Mouse (Mus musculus) midbrain, embryonic 16.5 days (tissue): ENCODE measurements around the gene Myo18a. TPM values are rescaled to one million over a fixed set of nuclear protein-coding genes. Genes with fewer than 3 reads are reported as not detected.

Experiments
- ATAC-seq: fragments of 200-750 bp; cut with Nextera tagmentation; 2 replicates; pipeline ENCODE4 v1.8.0; 2017; ENCODE audit warnings: moderate TSS enrichment
- H3K27ac ChIP-seq: fragments of 300-500 bp; sonication (generic); 2 replicates; pipeline ENCODE4 v1.5.1; 2014; ENCODE audit warnings: mild to moderate bottlenecking, low read length, mixed read lengths
- H3K27me3 ChIP-seq: fragments of 300-500 bp; sonication (generic); 2 replicates; pipeline ENCODE4 v1.6.1; 2014; ENCODE audit warnings: low read depth, low read length, mixed read lengths; ENCODE audit not compliant: control insufficient read depth, insufficient read depth
- H3K36me3 ChIP-seq: fragments of 300-500 bp; sonication (generic); 2 replicates; pipeline ENCODE4 v1.6.1; 2014; ENCODE audit warnings: mild to moderate bottlenecking, low read length, moderate library complexity, mixed read lengths; ENCODE audit not compliant: control insufficient read depth, insufficient read depth
- H3K4me1 ChIP-seq: fragments of 300-500 bp; sonication (generic); 2 replicates; pipeline ENCODE4 v1.6.1; 2014; ENCODE audit warnings: mild to moderate bottlenecking, low read length, mixed read lengths; ENCODE audit not compliant: control insufficient read depth, insufficient read depth
- H3K4me2 ChIP-seq: fragments of 300-500 bp; sonication (generic); 2 replicates; pipeline ENCODE4 v1.6.1; 2014; ENCODE audit warnings: mild to moderate bottlenecking, low read length, mixed read lengths
- H3K4me3 ChIP-seq: fragments of 300-500 bp; sonication (generic); 2 replicates; pipeline ENCODE4 v1.5.1; 2014; ENCODE audit warnings: low read depth, mild to moderate bottlenecking, low read length, moderate library complexity, mixed read lengths
- H3K9ac ChIP-seq: fragments of 300-500 bp; sonication (generic); 2 replicates; pipeline ENCODE4 v1.6.1; 2014; ENCODE audit warnings: low read depth, low read length, mixed read lengths
- H3K9me3 ChIP-seq: fragments of 300-500 bp; sonication (generic); replicated peaks from 2 replicates; pipeline ENCODE4 v1.6.1; 2014; ENCODE audit warnings: mild to moderate bottlenecking, low read length, mixed read lengths; ENCODE audit not compliant: control insufficient read depth, poor library complexity, severe bottlenecking
- WGBS: fragments of 180-500 bp; shearing (Covaris S2); extraction: QIAGEN DNeasy Blood & Tissue Kit; methylation state at CpG from one replicate; pipeline ENCODE4 v1.1.7; 2014; 5-methylcytosine and 5-hydroxymethylcytosine counted together
- polyA plus RNA-seq: library from polyadenylated mRNA; unstranded; fragments of >200 nt; fragmentation: Nextera tagmentation; extraction: Ambion mirVana; gene quantifications from 2 replicates; pipeline ENCODE4 v1.2.1, GENCODE M21; 2015

Myo18a gene
- polyA plus RNA-seq, 1 experiment from 2014 or later: 46.8 TPM

DNA sequence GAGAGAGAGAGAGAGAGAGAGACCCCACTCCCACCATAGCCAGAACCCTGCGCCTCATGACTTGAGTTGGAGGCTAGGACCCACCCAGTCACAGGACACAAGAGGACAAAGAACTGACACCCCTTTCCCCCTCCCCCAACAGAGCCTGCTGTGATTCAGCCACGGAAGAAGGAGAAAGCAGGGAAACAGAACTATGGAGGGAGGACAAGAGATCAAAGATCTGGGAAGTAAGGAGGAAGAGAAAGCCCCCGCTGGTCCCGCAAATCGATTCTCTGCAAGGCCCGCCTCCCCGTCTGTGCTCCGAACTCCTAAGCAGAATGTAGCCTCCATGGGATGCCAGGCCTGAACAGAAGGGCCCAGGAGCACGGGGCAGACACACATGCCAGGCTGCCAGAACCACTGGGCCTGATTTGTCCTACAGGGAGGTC lies 143.7 kb downstream of the Myo18a start:
- H3K9me3 ChIP-seq: no peaks in the 10 kb centered on the region
- H3K36me3 ChIP-seq: no peaks in the 10 kb centered on the region
- H3K4me2 ChIP-seq: peak overlapping the region; percentile 39; the same call in 1 of the 2 replicates
- H3K27ac ChIP-seq: peak overlapping the region; percentile 73
- peak; percentile 25; the same call in 1 of the 2 replicates for ATAC-seq
- 1% methylated on average over 9 of the region's 9 CpGs for WGBS
- no peak overlapping the region for H3K9ac ChIP-seq
- no peaks in the 10 kb centered on the region for H3K27me3 ChIP-seq
- H3K4me1 ChIP-seq: peaks cover 38% of the 10 kb centered on the region
- H3K4me3 ChIP-seq: no peak overlapping the region

- WGBS: 85% methylated on average over 4 of the region's 4 CpGs
Observed at GRCm38 (mm10) chr11:77908468-77908867, 145.4 kb downstream of the Myo18a start.

DNA sequence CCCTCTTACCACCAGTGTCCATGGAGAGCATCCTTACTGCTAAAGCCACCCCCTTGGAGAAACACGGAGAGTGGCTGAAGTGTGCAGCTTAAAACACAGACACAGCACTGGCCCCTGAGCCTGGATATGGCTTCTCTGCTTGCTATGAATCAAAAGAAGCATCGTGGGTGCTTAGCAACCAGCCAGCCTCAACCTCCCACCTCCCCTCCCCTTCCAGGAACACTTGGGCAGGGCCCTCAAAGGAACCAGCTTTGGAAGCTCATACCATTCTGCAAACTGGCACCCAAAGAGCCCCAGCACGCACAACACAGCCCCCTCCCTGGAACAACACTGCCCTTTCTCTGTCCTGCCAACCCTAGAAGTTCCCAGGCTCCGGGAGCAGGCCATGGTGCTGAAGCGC lies 146.3 kb downstream of the Myo18a start:
- H3K4me2 ChIP-seq: no peak overlapping the region
- no peaks in the 10 kb centered on the region for H3K27me3 ChIP-seq
- no peak overlapping the region for H3K4me3 ChIP-seq
- H3K9me3 ChIP-seq: no peaks in the 10 kb centered on the region
- WGBS: 15% methylated on average over 5 of the region's 5 CpGs
- no peak overlapping the region for H3K9ac ChIP-seq
- peaks cover 33% of the 10 kb centered on the region for H3K4me1 ChIP-seq
- H3K36me3 ChIP-seq: no peaks in the 10 kb centered on the region
- peak overlapping the region; percentile 19; the same call in 1 of the 2 replicates for H3K27ac ChIP-seq
- 0 out of 2 replicates have a peak, but pooled peaks have one; percentile 13 for ATAC-seq

More at GRCm38 (mm10) chr11:77908468-77908867, 145.4 kb downstream of the Myo18a start:
- Histone ChIP-seq H3K9ac (no peak overlapping the region), H3K27me3 (no peaks in the 10 kb centered on the region), H3K4me2 (no peak overlapping the region), H3K36me3 (no peaks in the 10 kb centered on the region), H3K4me1 (peaks cover 34% of the 10 kb centered on the region), H3K9me3 (no peaks in the 10 kb centered on the region), H3K27ac (no peak overlapping the region), H3K4me3 (no peak overlapping the region)
- ATAC-seq: no peak

- Histone ChIP-seq H3K27me3 (no peaks in the 10 kb centered on the region), H3K9ac (no peak overlapping the region), H3K4me1 (peaks cover 37% of the 10 kb centered on the region), H3K36me3 (no peaks in the 10 kb centered on the region), H3K4me2 (no peak overlapping the region), H3K4me3 (no peak overlapping the region), H3K9me3 (no peaks in the 10 kb centered on the region), H3K27ac (peak overlapping the region; percentile 22; the same call in 1 of the 2 replicates)
- 0 out of 2 replicates have a peak, but pooled peaks have one; percentile 6 for ATAC-seq
- 17% methylated on average over 6 of the region's 6 CpGs for WGBS
Observed at GRCm38 (mm10) chr11:77909776-77910175, 146.7 kb downstream of the Myo18a start.

GRCm38 (mm10) chr11:77913505-77913904 lies 150.5 kb downstream of the Myo18a start:
- ATAC-seq: no peak
- Histone ChIP-seq H3K27ac (no peak overlapping the region), H3K36me3 (no peaks in the 10 kb centered on the region), H3K4me1 (peaks cover 33% of the 10 kb centered on the region), H3K4me2 (no peak overlapping the region), H3K9me3 (no peaks in the 10 kb centered on the region), H3K27me3 (peaks cover 4% of the 10 kb centered on the region; the same call in 1 of the 2 replicates), H3K9ac (no peak overlapping the region), H3K4me3 (no peak overlapping the region)
- WGBS: 54% methylated on average over 6 of the region's 6 CpGs

- Histone ChIP-seq H3K4me2 (peak overlapping the region; percentile 46), H3K9ac (peak overlapping the region; percentile 57), H3K36me3 (no peaks in the 10 kb centered on the region), H3K9me3 (no peaks in the 10 kb centered on the region), H3K4me3 (peak overlapping the region; percentile 6; the same call in 1 of the 2 replicates), H3K4me1 (peaks cover 27% of the 10 kb centered on the region), H3K27ac (peak overlapping the region; percentile 67; the same call in 1 of the 2 replicates), H3K27me3 (peaks cover 4% of the 10 kb centered on the region; the same call in 1 of the 2 replicates)
- WGBS: 5% methylated on average over 31 of the region's 32 CpGs
- peak; percentile 36; the same call in 1 of the 2 replicates for ATAC-seq
Observed at GRCm38 (mm10) chr11:77914598-77915260, 151.7 kb downstream of the Myo18a start.

Other genes with a start within 250 kb of the Myo18a start
- 2.4 and 3.1 TPM in 2 replicates for gene Abhd15, start 248.1 kb upstream of the Myo18a start, polyA plus RNA-seq
- gene Trp53i13, start 247.3 kb upstream of the Myo18a start, polyA plus RNA-seq: 10.5 and 12.6 TPM in 2 replicates
- not detected in 2 replicates for gene Gm10392, start 244.0 kb upstream of the Myo18a start, polyA plus RNA-seq
- 25.3 and 25.4 TPM in 2 replicates for gene Taok1, start 155.4 kb upstream of the Myo18a start, polyA plus RNA-seq
- 2.9 and 3.2 TPM in 2 replicates for gene Nufip2, start 77.1 kb upstream of the Myo18a start, polyA plus RNA-seq
- gene Cryba1, start 38.0 kb upstream of the Myo18a start, polyA plus RNA-seq: 0.24 and 0.47 TPM in 2 replicates
- gene Gm10277, start 24.5 kb downstream of the Myo18a start, polyA plus RNA-seq: 2.0 and 2.5 TPM in 2 replicates
- gene Pipox, start 130.8 kb downstream of the Myo18a start, polyA plus RNA-seq: 6.0 and 7.5 TPM in 2 replicates
- gene Sez6, start 167.6 kb downstream of the Myo18a start, polyA plus RNA-seq: 140 and 146 TPM in 2 replicates
- 11.8 and 17.8 TPM in 2 replicates for gene Phf12, start 219.5 kb downstream of the Myo18a start, polyA plus RNA-seq